Mouse (Mus musculus) midbrain, embryonic 15.5 days (tissue): ENCODE measurements around the gene Noc4l. TPM values are rescaled to one million over a fixed set of nuclear protein-coding genes. Genes with fewer than 3 reads are reported as not detected.
A peak's percentile ranks its signal among the peaks of the same experiment; 100 is the strongest.

Experiments
- ATAC-seq: fragments of 200-750 bp; cut with Nextera tagmentation; replicated peaks from 2 replicates; pipeline ENCODE4 v1.8.0; 2017; ENCODE audit warnings: moderate TSS enrichment
- H3K27ac ChIP-seq: fragments of 300-500 bp; sonication (generic); 2 replicates; pipeline ENCODE4 v1.5.1; 2015; ENCODE audit warnings: mild to moderate bottlenecking, inconsistent platforms
- H3K27me3 ChIP-seq: fragments of 300-500 bp; sonication (generic); replicated peaks from 2 replicates; pipeline ENCODE4 v1.6.1; 2015; ENCODE audit warnings: inconsistent platforms
- H3K36me3 ChIP-seq: fragments of 300-500 bp; sonication (generic); replicated peaks from 2 replicates; pipeline ENCODE4 v1.6.1; 2015; ENCODE audit warnings: inconsistent platforms
- H3K4me1 ChIP-seq: fragments of 300-500 bp; sonication (generic); 2 replicates; pipeline ENCODE4 v1.6.1; 2015; ENCODE audit warnings: inconsistent platforms
- H3K4me2 ChIP-seq: fragments of 300-500 bp; sonication (generic); 2 replicates; pipeline ENCODE4 v1.6.1; 2015; ENCODE audit warnings: inconsistent platforms, mild to moderate bottlenecking, moderate library complexity
- H3K4me3 ChIP-seq: fragments of 300-500 bp; sonication (generic); 2 replicates; pipeline ENCODE4 v1.5.1; 2015; ENCODE audit warnings: mild to moderate bottlenecking, inconsistent platforms
- H3K9ac ChIP-seq: fragments of 300-500 bp; sonication (generic); 2 replicates; pipeline ENCODE4 v1.6.1; 2015; ENCODE audit warnings: mild to moderate bottlenecking, inconsistent platforms
- H3K9me3 ChIP-seq: fragments of 300-500 bp; sonication (generic); 2 replicates; pipeline ENCODE4 v1.6.1; 2016; ENCODE audit warnings: inconsistent platforms
- WGBS: fragments of 180-500 bp; shearing (Covaris S2); methylation state at CpG from one replicate; pipeline ENCODE4 v1.1.7; 2015; ENCODE audit warnings: mixed read lengths; 5-methylcytosine and 5-hydroxymethylcytosine counted together
- microRNA-seq: library from miRNA; unstranded; fragments of <30 nt; microRNA quantifications from one replicate; pipeline ENCODE4, GENCODE M21; 2016
- polyA plus RNA-seq: library from polyadenylated mRNA; unstranded; fragments of >200 nt; fragmentation: Nextera tagmentation; extraction: Ambion mirVana; gene quantifications from 2 replicates; pipeline ENCODE4 v1.2.1, GENCODE M21; 2015

Noc4l gene
- polyA plus RNA-seq, 1 experiment from 2014 or later = 50.1 TPM

- Histone ChIP-seq H3K36me3 (no peaks in the 10 kb centered on the region), H3K27me3 (no peaks in the 10 kb centered on the region), H3K9me3 (no peaks in the 10 kb centered on the region), H3K27ac (no peak overlapping the region), H3K9ac (no peak overlapping the region), H3K4me1 (peaks cover 7% of the 10 kb centered on the region; the same call in 1 of the 2 replicates), H3K4me2 (no peak overlapping the region), H3K4me3 (no peak overlapping the region)
- ATAC-seq = no peak
- WGBS = 75% methylated on average over 3 of the region's 3 CpGs
Observed at GRCm38 (mm10) chr5:110607767-110608166, 45.5 kb downstream of the Noc4l start.

- Histone ChIP-seq H3K9me3 (no peaks in the 10 kb centered on the region), H3K9ac (no peak overlapping the region), H3K4me3 (no peak overlapping the region), H3K4me1 (peaks cover 3% of the 10 kb centered on the region; the same call in 1 of the 2 replicates), H3K36me3 (no peaks in the 10 kb centered on the region), H3K27me3 (no peaks in the 10 kb centered on the region), H3K4me2 (no peak overlapping the region), H3K27ac (no peak overlapping the region)
- WGBS = 63% methylated on average over 5 of the region's 5 CpGs
- no peak for ATAC-seq
Observed at GRCm38 (mm10) chr5:110605531-110606221, 47.5 kb downstream of the Noc4l start.

- H3K27me3 ChIP-seq = no peaks in the 10 kb centered on the region
- WGBS = 89% methylated on average over 2 of the region's 2 CpGs
- H3K4me2 ChIP-seq = no peak overlapping the region
Observed at GRCm38 (mm10) chr5:110604311-110604710, 48.9 kb downstream of the Noc4l start.

GRCm38 (mm10) chr5:110603016-110603685 is 50.1 kb downstream of the Noc4l start:
- 0 out of 2 replicates have a peak, but pooled peaks cover 5% of the 10 kb centered on the region for H3K4me1 ChIP-seq
- no peak overlapping the region for H3K9ac ChIP-seq
- H3K36me3 ChIP-seq = no peaks in the 10 kb centered on the region
- H3K27me3 ChIP-seq = no peaks in the 10 kb centered on the region
- H3K4me3 ChIP-seq = no peak overlapping the region
- H3K4me2 ChIP-seq = no peak overlapping the region
- H3K27ac ChIP-seq = no peak overlapping the region
- no peaks in the 10 kb centered on the region for H3K9me3 ChIP-seq
- no peak for ATAC-seq
- 84% methylated on average over 7 of the region's 7 CpGs for WGBS

More at GRCm38 (mm10) chr5:110604311-110604710, 48.9 kb downstream of the Noc4l start:
- Histone ChIP-seq H3K4me1 (peaks cover 1% of the 10 kb centered on the region; the same call in 1 of the 2 replicates), H3K9ac (no peak overlapping the region), H3K4me3 (no peak overlapping the region), H3K36me3 (no peaks in the 10 kb centered on the region), H3K27ac (no peak overlapping the region), H3K9me3 (no peaks in the 10 kb centered on the region)
- no peak for ATAC-seq

Small RNA genes lying within 50 kb of the gene (microRNA-seq; reads per million reads assigned to microRNA genes)
- gene Mir7026 = 3.1 reads per million, percentile 15 among the genes with 10 or more reads in this experiment

Other genes with a start within 250 kb of the Noc4l start
- 24.2 and 25.9 TPM in 2 replicates for gene Fbrsl1, start 204.9 kb downstream of the Noc4l start, polyA plus RNA-seq
- 26.7 and 26.8 TPM in 2 replicates for gene Galnt9, start 109.1 kb downstream of the Noc4l start, polyA plus RNA-seq
- gene Ddx51, start within 50 bp of the Noc4l start, polyA plus RNA-seq = 21.0 and 22.0 TPM in 2 replicates
- gene Ep400, start 117.3 kb upstream of the Noc4l start, polyA plus RNA-seq = 60.1 and 64.6 TPM in 2 replicates
- gene Pus1, start 127.2 kb upstream of the Noc4l start, polyA plus RNA-seq = 23.0 and 23.1 TPM in 2 replicates
- 37.1 and 39.1 TPM in 2 replicates for gene Ulk1, start 156.7 kb upstream of the Noc4l start, polyA plus RNA-seq
- gene Hscb, start 186.4 kb upstream of the Noc4l start, polyA plus RNA-seq = 6.0 and 8.6 TPM in 2 replicates
- 5.0 and 6.7 TPM in 2 replicates for gene Chek2, start 186.6 kb upstream of the Noc4l start, polyA plus RNA-seq
- gene Ttc28, start 226.4 kb upstream of the Noc4l start, polyA plus RNA-seq = 23.8 and 24.9 TPM in 2 replicates